In genomic region chr11:78327634-78328511, GRCm38 (mm10) we compare ENCODE assay signal across 8 mouse cellular contexts. TPM values are rescaled to one million over a fixed set of nuclear protein-coding genes. Genes with fewer than 3 reads are reported as not detected.
DNase-seq lines count a peak whose midpoint lies in the region; ATAC-seq and TF ChIP-seq lines count a peak whose summit lies in the region.

Pigs (plus strand) TSS chr11:78328415.

- H3K9me3 ChIP-seq in embryonic facial prominence, embryonic 15.5 days (replicated peaks), result no peaks in the 10 kb centered on the region
- no peaks in the 10 kb centered on the region for H3K9me3 ChIP-seq in kidney, embryonic 14.5 days (ENCODE audit: control insufficient read depth, low read length)
- H3K9me3 ChIP-seq in limb, embryonic 15.5 days, result no peaks in the 10 kb centered on the region

- peak within 1 kb of the TSS; percentile 37 for H3K27ac ChIP-seq in bone marrow, adult 2 months (ENCODE audit: control insufficient read depth, insufficient read depth, low read depth, low read length, poor library complexity)
- peak within 1 kb of the TSS; percentile 72; the same call in 1 of the 2 replicates for H3K27ac ChIP-seq in embryonic facial prominence, embryonic 15.5 days (replicated peaks)
- H3K27ac ChIP-seq in kidney, embryonic 14.5 days (ENCODE audit: low read depth, low read length), result no peak within 1 kb of the TSS; the same call in 1 of the 2 replicates
- peak within 1 kb of the TSS; percentile 75 for H3K27ac ChIP-seq in limb, embryonic 15.5 days

- ATAC-seq in embryonic facial prominence, embryonic 15.5 days (ENCODE audit: insufficient number of reproducible peaks, low FRiP score, low TSS enrichment, low read depth), result peak; percentile 94
- peak; percentile 93 for ATAC-seq in kidney, embryonic 14.5 days (ENCODE audit: low FRiP score, low TSS enrichment)
- ATAC-seq in limb, embryonic 15.5 days (ENCODE audit: insufficient number of reproducible peaks, low FRiP score, low TSS enrichment, low read depth), result peak; percentile 94

- TF ChIP-seq CTCF in bone marrow, adult 2 months (IDR thresholded peaks at IDR 0.05; ENCODE audit: control insufficient read depth, insufficient read depth, low read length), result no peak

- H3K4me3 ChIP-seq in bone marrow, adult 2 months (replicated peaks; ENCODE audit: control insufficient read depth, low read depth, low read length), result peak within 1 kb of the TSS; percentile 95
- H3K4me3 ChIP-seq in embryonic facial prominence, embryonic 15.5 days (replicated peaks), result peak within 1 kb of the TSS; percentile 92
- H3K4me3 ChIP-seq in kidney, embryonic 14.5 days (ENCODE audit: low read length), result peak within 1 kb of the TSS; percentile 91
- peak within 1 kb of the TSS; percentile 89 for H3K4me3 ChIP-seq in limb, embryonic 15.5 days

- peak; percentile 68; the same call in 1 of the 2 replicates for TF ChIP-seq POLR2A in bone marrow, adult 2 months (IDR thresholded peaks at IDR 0.05; ENCODE audit: borderline replicate concordance, control insufficient read depth, low read depth, low read length)

- WGBS in bone marrow, adult 2 months, result 8% methylated on average over 37 of the region's 37 CpGs
- 12% methylated on average over 37 of the region's 37 CpGs for WGBS in embryonic facial prominence, embryonic 15.5 days
- 14% methylated on average over 36 of the region's 37 CpGs for WGBS in kidney, embryonic 14.5 days
- 13% methylated on average over 37 of the region's 37 CpGs for WGBS in limb, embryonic 15.5 days

- no peaks in the 10 kb centered on the region for H3K27me3 ChIP-seq in embryonic facial prominence, embryonic 15.5 days
- no peaks in the 10 kb centered on the region for H3K27me3 ChIP-seq in kidney, embryonic 14.5 days (ENCODE audit: control insufficient read depth, insufficient read depth, low read length)
- no peaks in the 10 kb centered on the region for H3K27me3 ChIP-seq in limb, embryonic 15.5 days

- peak; percentile 94 for DNase-seq in 416B (ENCODE audit: low read depth)
- DNase-seq in heart, adult 9 months (ENCODE audit: low spot score in 2 of 2), result peak; percentile 96 to 97
- DNase-seq in monocyte, adult 2 months (ENCODE audit: low read depth in 1 of 2, low spot score in 2 of 2), result peak; percentile 81 to 90
- peak; percentile 95 to 97 for DNase-seq in spleen, postnatal 36 days (ENCODE audit: low spot score in 2 of 2)

- H3K4me1 ChIP-seq in bone marrow, adult 2 months (ENCODE audit: control insufficient read depth, insufficient read depth, low read length), result peaks cover 2% of the 10 kb centered on the region; the same call in 1 of the 2 replicates
- peaks cover 17% of the 10 kb centered on the region for H3K4me1 ChIP-seq in embryonic facial prominence, embryonic 15.5 days
- peaks cover 8% of the 10 kb centered on the region; the same call in 1 of the 2 replicates for H3K4me1 ChIP-seq in kidney, embryonic 14.5 days (ENCODE audit: control insufficient read depth, insufficient read depth, low read length)
- H3K4me1 ChIP-seq in limb, embryonic 15.5 days, result peaks cover 15% of the 10 kb centered on the region

- H3K36me3 ChIP-seq in embryonic facial prominence, embryonic 15.5 days, result peaks cover 4% of the 10 kb centered on the region
- H3K36me3 ChIP-seq in kidney, embryonic 14.5 days (ENCODE audit: control insufficient read depth, insufficient read depth, low read length), result no peaks in the 10 kb centered on the region
- peaks cover 5% of the 10 kb centered on the region for H3K36me3 ChIP-seq in limb, embryonic 15.5 days

- peak within 1 kb of the TSS; percentile 71 for H3K9ac ChIP-seq in embryonic facial prominence, embryonic 15.5 days
- peak within 1 kb of the TSS; percentile 85 for H3K9ac ChIP-seq in kidney, embryonic 14.5 days (ENCODE audit: low read depth, low read length)
- H3K9ac ChIP-seq in limb, embryonic 15.5 days, result peak within 1 kb of the TSS; percentile 77

- H3K4me2 ChIP-seq in embryonic facial prominence, embryonic 15.5 days (replicated peaks), result peak within 1 kb of the TSS; percentile 85
- H3K4me2 ChIP-seq in kidney, embryonic 14.5 days (replicated peaks; ENCODE audit: low read depth, low read length), result peak within 1 kb of the TSS; percentile 91
- H3K4me2 ChIP-seq in limb, embryonic 15.5 days, result peak within 1 kb of the TSS; percentile 78

RNA-seq across cellular contexts. Expression of gene Pigs, which starts in this region (rescaled TPM):
- 7.3 and 16.7 TPM in 2 replicates for polyA plus RNA-seq in bone marrow, adult 2 months (2011; ENCODE audit: insufficient read depth, insufficient read length, low replicate concordance, missing spikeins)
- polyA plus RNA-seq in embryonic facial prominence, embryonic 15.5 days (2015; fragmentation: Nextera tagmentation; extraction: Ambion mirVana), result 78.0 and 84.9 TPM in 2 replicates
- 48.9 and 76.0 TPM in 2 replicates for polyA plus RNA-seq in kidney, embryonic 14.5 days (2014; fragmentation: Nextera tagmentation; extraction: Ambion mirVana)
- polyA plus RNA-seq in limb, embryonic 15.5 days (2015; fragmentation: Nextera tagmentation; extraction: Ambion mirVana), result 83.9 and 85.7 TPM in 2 replicates
